Mouse (Mus musculus) thymus, postnatal 0 days (tissue): ENCODE measurements around the gene Cep78. TPM values are rescaled to one million over a fixed set of nuclear protein-coding genes. Genes with fewer than 3 reads are reported as not detected.
A peak's percentile ranks its signal among the peaks of the same experiment; 100 is the strongest.

Source experiments
- DNase-seq: peaks from one replicate; pipeline ENCODE4 v3.0.0-alpha.2; 2015; ENCODE audit warnings: low spot score
- polyA plus RNA-seq: library from polyadenylated mRNA; unstranded; fragments of >200 nt; fragmentation: Nextera tagmentation; extraction: Ambion mirVana; gene quantifications from 2 replicates; pipeline ENCODE4 v1.2.1, GENCODE M21; 2015

Cep78 gene
- 15.4 and 15.8 TPM in 2 replicates for polyA plus RNA-seq

GRCm38 (mm10) chr19:15984449-15985171, at the start of gene Cep78:
Gene Cep78, minus strand, starts transcription at chr19:15984989.
- peak; percentile 95 for DNase-seq

GRCm38 (mm10) chr19:16031276-16031675, 46.5 kb upstream of the Cep78 start:
- no peak for DNase-seq

- peak; percentile 60 for DNase-seq
Measured at GRCm38 (mm10) chr19:16029253-16029771, 44.5 kb upstream of the Cep78 start.

- DNase-seq, result no peak
Measured at GRCm38 (mm10) chr19:16028746-16029252, 44.0 kb upstream of the Cep78 start.

GRCm38 (mm10) chr19:16027876-16028670, 43.3 kb upstream of the Cep78 start:
- no peak for DNase-seq

- DNase-seq, result no peak
Measured at GRCm38 (mm10) chr19:16026276-16026675, 41.5 kb upstream of the Cep78 start.

GRCm38 (mm10) chr19:16022178-16022577, 37.4 kb upstream of the Cep78 start:
- no peak for DNase-seq

- DNase-seq, result no peak
Measured at GRCm38 (mm10) chr19:16016171-16016570, 31.4 kb upstream of the Cep78 start.

- DNase-seq, result no peak
Measured at GRCm38 (mm10) chr19:16015191-16015968, 30.6 kb upstream of the Cep78 start.

- DNase-seq, result no peak
Measured at GRCm38 (mm10) chr19:16009746-16010337, 25.1 kb upstream of the Cep78 start.

GRCm38 (mm10) chr19:16009111-16009510, 24.3 kb upstream of the Cep78 start:
- DNase-seq, result no peak

GRCm38 (mm10) chr19:16007131-16007530, 22.3 kb upstream of the Cep78 start:
- DNase-seq, result no peak

GRCm38 (mm10) chr19:15998157-15998556, 13.4 kb upstream of the Cep78 start:
- peak; percentile 72 for DNase-seq

- no peak for DNase-seq
Measured at GRCm38 (mm10) chr19:15996901-15997564, 12.2 kb upstream of the Cep78 start.

- no peak for DNase-seq
Measured at GRCm38 (mm10) chr19:15990102-15990501, 5.3 kb upstream of the Cep78 start.

GRCm38 (mm10) chr19:15985172-15985713, 454 bp upstream of the Cep78 start:
- no peak for DNase-seq

- DNase-seq, result peak; percentile 12
Measured at GRCm38 (mm10) chr19:15983739-15984344, 947 bp downstream of the Cep78 start.

- no peak for DNase-seq
Measured at GRCm38 (mm10) chr19:15982926-15983738, 1.7 kb downstream of the Cep78 start.

- peak; percentile 66 for DNase-seq
Measured at GRCm38 (mm10) chr19:15981861-15982260, 2.9 kb downstream of the Cep78 start.
